In the genomic region with DNA sequence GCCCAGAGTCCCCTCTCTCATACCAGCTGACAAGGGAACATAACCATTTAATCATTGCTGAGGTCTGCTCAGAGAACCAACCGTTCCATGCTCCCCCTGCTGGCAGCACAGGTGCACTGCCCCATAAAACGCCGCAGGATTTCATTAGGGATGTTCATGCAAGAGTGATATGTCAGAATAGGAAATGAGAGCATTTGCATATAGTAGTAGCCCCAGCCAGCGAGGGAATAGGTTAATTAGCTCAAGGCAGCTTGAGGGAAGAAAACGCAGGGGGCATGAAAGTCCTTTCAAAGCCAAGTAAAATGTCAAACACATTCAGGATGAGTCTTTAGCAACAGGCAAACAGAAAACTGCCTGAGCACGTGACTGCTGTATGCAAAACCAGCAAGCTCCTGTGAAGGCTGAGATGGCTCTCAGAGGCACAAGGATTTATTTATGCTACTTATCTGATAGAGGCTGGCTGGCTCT, we compare ENCODE assay signal across 9 mouse cellular contexts.
DNase-seq lines count a peak whose midpoint lies in the region; ATAC-seq and TF ChIP-seq lines count a peak whose summit lies in the region.
"Had no signal": no experiment of that assay in that cellular context is flagged by ENCODE, and none has a peak within 500 bp of the region (broad histone marks: within the 10 kb centered on the region; RNA-seq: fewer than 3 reads in every experiment).

No protein-coding gene starts in this region.

- no peak overlapping the region for H3K27ac ChIP-seq in forebrain, embryonic 13.5 days
- no peak overlapping the region for H3K27ac ChIP-seq in heart, postnatal 0 days (ENCODE audit: low read depth)
- H3K27ac ChIP-seq in liver, embryonic 14.5 days: no peak overlapping the region
- no peak overlapping the region for H3K27ac ChIP-seq in neural tube, embryonic 12.5 days
- H3K27ac ChIP-seq in testis, adult 2 months (ENCODE audit: control insufficient read depth, insufficient read depth, low read depth, low read length): no peak overlapping the region
- H3K27ac ChIP-seq: embryonic facial prominence, embryonic 12.5 days had no signal

- no peaks in the 10 kb centered on the region for H3K9me3 ChIP-seq in forebrain, embryonic 13.5 days (replicated peaks)
- no peaks in the 10 kb centered on the region for H3K9me3 ChIP-seq in heart, postnatal 0 days (replicated peaks; ENCODE audit: control insufficient read depth, low read length)
- no peaks in the 10 kb centered on the region for H3K9me3 ChIP-seq in liver, embryonic 14.5 days (ENCODE audit: control insufficient read depth, low read length)
- no peaks in the 10 kb centered on the region for H3K9me3 ChIP-seq in neural tube, embryonic 12.5 days
- H3K9me3 ChIP-seq: embryonic facial prominence, embryonic 12.5 days had no signal

- peak; percentile 96 for TF ChIP-seq CTCF in heart, postnatal 0 days (IDR thresholded peaks at IDR 0.05; ENCODE audit: low read depth)
- peak; percentile 98 for TF ChIP-seq CTCF in liver, embryonic 14.5 days (IDR thresholded peaks at IDR 0.05; ENCODE audit: low read depth)
- TF ChIP-seq CTCF in testis, adult 2 months (IDR thresholded peaks at IDR 0.05; ENCODE audit: control insufficient read depth, insufficient read depth, insufficient replicate concordance, low read depth, low read length): peak; percentile 82

- H3K4me3 ChIP-seq in forebrain, embryonic 13.5 days: no peak overlapping the region
- no peak overlapping the region for H3K4me3 ChIP-seq in heart, postnatal 0 days (ENCODE audit: low read depth, low read length)
- no peak overlapping the region; a peak in 1 of 4 replicates for H3K4me3 ChIP-seq in liver, embryonic 14.5 days (ENCODE audit: insufficient read depth in 1 of 2, low read depth in 2 of 2, low read length in 2 of 2)
- no peak overlapping the region for H3K4me3 ChIP-seq in neural tube, embryonic 12.5 days
- H3K4me3 ChIP-seq in testis, adult 2 months (ENCODE audit: control insufficient read depth, low read depth, low read length): no peak overlapping the region
- H3K4me3 ChIP-seq: embryonic facial prominence, embryonic 12.5 days had no signal

- DNase-seq in CD4-positive, CD25-positive, alpha-beta regulatory T cell, adult 2 months (ENCODE audit: low read depth, low spot score): peak; percentile 77
- DNase-seq in c-Kit-negative CD71-positive TER-119-positive erythroid progenitor cells, embryonic 14.5 days (ENCODE audit: low read depth, low spot score): peak; percentile 79
- DNase-seq in heart, postnatal 0 days (ENCODE audit: low spot score): peak; percentile 79
- DNase-seq in kidney, postnatal 25 days: peak; percentile 79 to 84
- DNase-seq in liver, embryonic 14.5 days (ENCODE audit: low read depth in 3 of 3, low spot score in 3 of 3): peak; percentile 62 to 73 (median 65)

- TF ChIP-seq EP300 in heart, postnatal 0 days (IDR thresholded peaks at IDR 0.05; ENCODE audit: low read depth): no peak
- no peak for TF ChIP-seq EP300 in liver, embryonic 14.5 days (IDR thresholded peaks at IDR 0.05; ENCODE audit: low read depth)

- H3K4me2 ChIP-seq in forebrain, embryonic 13.5 days: peak overlapping the region; percentile 33
- H3K4me2 ChIP-seq in heart, postnatal 0 days (ENCODE audit: low read depth, low read length): peak overlapping the region; percentile 46
- H3K4me2 ChIP-seq in liver, embryonic 14.5 days (ENCODE audit: low read depth): peak overlapping the region; percentile 48
- H3K4me2 ChIP-seq in neural tube, embryonic 12.5 days (replicated peaks): no peak overlapping the region
- H3K4me2 ChIP-seq: embryonic facial prominence, embryonic 12.5 days had no signal

- no peaks in the 10 kb centered on the region for H3K27me3 ChIP-seq in forebrain, embryonic 13.5 days
- no peaks in the 10 kb centered on the region for H3K27me3 ChIP-seq in heart, postnatal 0 days (ENCODE audit: control insufficient read depth, insufficient read depth, low read length)
- no peaks in the 10 kb centered on the region for H3K27me3 ChIP-seq in liver, embryonic 14.5 days (ENCODE audit: control insufficient read depth, insufficient read depth, low read length)
- H3K27me3 ChIP-seq in neural tube, embryonic 12.5 days (replicated peaks): no peaks in the 10 kb centered on the region
- H3K27me3 ChIP-seq in testis, adult 2 months (ENCODE audit: control insufficient read depth, insufficient read depth, low read length): no peaks in the 10 kb centered on the region
- H3K27me3 ChIP-seq: embryonic facial prominence, embryonic 12.5 days had no signal

- peaks cover 13% of the 10 kb centered on the region; the same call in 1 of the 2 replicates for H3K4me1 ChIP-seq in forebrain, embryonic 13.5 days
- H3K4me1 ChIP-seq in heart, postnatal 0 days (ENCODE audit: control insufficient read depth, insufficient read depth): peaks cover 19% of the 10 kb centered on the region
- peaks cover 9 to 10% of the 10 kb centered on the region in 2 experiments for H3K4me1 ChIP-seq in liver, embryonic 14.5 days (replicated peaks; ENCODE audit: control insufficient read depth in 2 of 2, insufficient read depth in 2 of 2, low read length in 1 of 2)
- peaks cover 7% of the 10 kb centered on the region for H3K4me1 ChIP-seq in neural tube, embryonic 12.5 days
- peaks cover 11% of the 10 kb centered on the region for H3K4me1 ChIP-seq in testis, adult 2 months (ENCODE audit: control insufficient read depth, insufficient read depth, low read length)

- no peak for TF ChIP-seq POLR2A in testis, adult 2 months (IDR thresholded peaks at IDR 0.05; ENCODE audit: control insufficient read depth, low read depth, low read length)

- H3K9ac ChIP-seq in forebrain, embryonic 13.5 days: no peak overlapping the region
- H3K9ac ChIP-seq in heart, postnatal 0 days (replicated peaks; ENCODE audit: low read depth, low read length): no peak overlapping the region
- no peak overlapping the region for H3K9ac ChIP-seq in liver, embryonic 14.5 days (replicated peaks)
- no peak overlapping the region for H3K9ac ChIP-seq in neural tube, embryonic 12.5 days
- H3K9ac ChIP-seq: embryonic facial prominence, embryonic 12.5 days had no signal

- peaks cover 8% of the 10 kb centered on the region for H3K36me3 ChIP-seq in forebrain, embryonic 13.5 days (ENCODE audit: poor library complexity, severe bottlenecking)
- H3K36me3 ChIP-seq in heart, postnatal 0 days (replicated peaks; ENCODE audit: control insufficient read depth, insufficient read depth, low read length): peaks cover 6% of the 10 kb centered on the region
- H3K36me3 ChIP-seq in liver, embryonic 14.5 days (replicated peaks; ENCODE audit: control insufficient read depth, insufficient read depth, low read depth): no peaks in the 10 kb centered on the region
- H3K36me3 ChIP-seq in neural tube, embryonic 12.5 days: peaks cover 4% of the 10 kb centered on the region; the same call in 1 of the 2 replicates
- no peaks in the 10 kb centered on the region for H3K36me3 ChIP-seq in testis, adult 2 months (ENCODE audit: control insufficient read depth, insufficient read depth, low read length)
- H3K36me3 ChIP-seq: embryonic facial prominence, embryonic 12.5 days had no signal

- WGBS in forebrain, embryonic 13.5 days: 2% methylated on average over 6 of the region's 6 CpGs
- WGBS in heart, postnatal 0 days: 1% methylated on average over 6 of the region's 6 CpGs
- WGBS in liver, embryonic 14.5 days (ENCODE audit: insufficient replicate concordance): 5% methylated on average over 6 of the region's 6 CpGs
- 1% methylated on average over 6 of the region's 6 CpGs for WGBS in neural tube, embryonic 12.5 days

- peak; percentile 85 for ATAC-seq in forebrain, embryonic 13.5 days
- ATAC-seq in heart, postnatal 0 days (ENCODE audit: insufficient read depth, low read depth): peak; percentile 57; the same call in 1 of the 2 replicates
- ATAC-seq in liver, embryonic 14.5 days (ENCODE audit: insufficient read depth): peak; percentile 74
- ATAC-seq in neural tube, embryonic 12.5 days (ENCODE audit: low FRiP score, low read depth): peak; percentile 58
